Mouse (Mus musculus): Measurements from ENCODE around the gene Gucd1.
"Not testable (repeated sequence)": the region's sequence is repeated elsewhere in the genome, so short reads cannot be mapped to it uniquely, and the experiment has no call there.

Gene Gucd1

DNA sequence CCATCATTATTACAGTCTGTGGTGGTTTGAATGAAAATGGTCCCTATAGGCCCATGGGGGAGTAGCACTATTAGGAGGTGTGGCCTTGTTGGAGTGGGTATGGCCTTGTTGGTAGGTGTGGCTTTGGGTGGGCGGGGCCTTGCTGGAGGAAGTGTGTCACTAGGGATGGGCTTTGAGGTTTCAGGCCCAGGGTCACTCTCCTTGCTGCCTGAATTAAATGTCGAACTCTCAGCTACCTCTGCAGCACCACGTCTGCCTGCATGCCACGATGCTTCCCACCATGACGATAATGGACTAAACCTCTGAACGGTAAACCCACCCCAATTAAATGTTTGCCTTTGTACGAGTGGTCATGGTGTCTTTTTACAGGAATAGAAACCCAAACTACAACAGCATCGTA is 123.0 kb downstream of the Gucd1 start:
- no peak for DNase-seq (ENCODE audit: low spot score in 2 of 2)

DNA sequence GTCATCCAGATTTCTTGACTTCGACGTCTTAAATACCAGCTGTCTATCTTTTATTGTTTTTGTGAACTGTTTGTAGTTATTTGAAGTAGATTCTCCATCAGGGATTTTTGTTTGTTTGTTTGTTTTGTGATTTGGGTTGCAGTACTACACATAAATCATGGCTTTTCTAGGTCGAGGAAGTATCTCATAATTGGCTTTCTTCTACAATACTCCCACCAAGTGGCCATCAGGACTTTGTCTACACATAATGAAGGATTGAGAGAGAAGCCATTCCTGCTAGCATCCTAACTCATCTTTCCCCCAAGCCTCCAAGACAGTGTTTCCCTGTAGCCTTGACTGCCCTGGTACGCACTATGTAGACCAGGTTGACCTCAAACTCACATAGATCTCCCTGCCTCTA is 126.9 kb downstream of the Gucd1 start:
- DNase-seq (ENCODE audit: low spot score in 2 of 2) = no peak

DNA sequence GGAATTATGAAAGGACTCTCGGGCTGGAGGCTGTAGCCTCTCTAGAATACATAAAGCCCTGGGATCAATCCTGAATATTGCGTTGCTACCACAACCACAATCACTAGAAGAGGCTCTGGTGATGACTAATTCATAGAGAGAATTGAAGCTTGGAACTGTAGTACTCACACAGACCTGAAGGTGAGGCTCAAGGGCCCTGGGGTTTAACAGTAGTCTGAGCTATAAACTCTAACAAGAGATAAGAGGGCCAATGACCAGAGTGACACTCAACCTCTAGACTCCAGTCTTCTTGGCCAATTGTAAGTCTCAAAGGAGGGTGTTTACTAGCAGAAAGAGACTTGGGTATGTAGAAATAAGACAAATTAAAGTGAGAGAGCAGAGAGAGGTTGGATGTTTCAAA is 127.6 kb downstream of the Gucd1 start:
- DNase-seq (ENCODE audit: low spot score in 2 of 2) = no peak

DNA sequence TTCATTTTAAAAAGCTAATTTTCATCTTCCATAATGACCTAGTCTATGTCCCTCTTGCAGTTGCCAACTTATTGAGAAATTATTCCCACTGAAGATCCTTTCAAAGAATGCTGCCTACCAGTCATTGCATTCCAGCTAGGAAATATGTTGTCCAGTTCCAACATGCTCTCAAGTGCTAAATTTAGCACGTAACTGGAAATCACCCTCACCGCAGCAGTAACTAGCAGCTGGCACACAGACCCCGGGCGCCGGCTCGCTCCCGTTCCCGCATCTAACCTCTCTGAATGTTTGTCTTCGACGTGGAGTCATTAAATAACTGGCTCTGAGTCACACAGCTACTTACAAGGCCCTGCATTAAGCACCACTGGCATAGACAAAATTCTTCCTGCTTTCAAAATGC is 139.1 kb downstream of the Gucd1 start:
- DNase-seq (ENCODE audit: low spot score in 2 of 2) = no peak

DNA sequence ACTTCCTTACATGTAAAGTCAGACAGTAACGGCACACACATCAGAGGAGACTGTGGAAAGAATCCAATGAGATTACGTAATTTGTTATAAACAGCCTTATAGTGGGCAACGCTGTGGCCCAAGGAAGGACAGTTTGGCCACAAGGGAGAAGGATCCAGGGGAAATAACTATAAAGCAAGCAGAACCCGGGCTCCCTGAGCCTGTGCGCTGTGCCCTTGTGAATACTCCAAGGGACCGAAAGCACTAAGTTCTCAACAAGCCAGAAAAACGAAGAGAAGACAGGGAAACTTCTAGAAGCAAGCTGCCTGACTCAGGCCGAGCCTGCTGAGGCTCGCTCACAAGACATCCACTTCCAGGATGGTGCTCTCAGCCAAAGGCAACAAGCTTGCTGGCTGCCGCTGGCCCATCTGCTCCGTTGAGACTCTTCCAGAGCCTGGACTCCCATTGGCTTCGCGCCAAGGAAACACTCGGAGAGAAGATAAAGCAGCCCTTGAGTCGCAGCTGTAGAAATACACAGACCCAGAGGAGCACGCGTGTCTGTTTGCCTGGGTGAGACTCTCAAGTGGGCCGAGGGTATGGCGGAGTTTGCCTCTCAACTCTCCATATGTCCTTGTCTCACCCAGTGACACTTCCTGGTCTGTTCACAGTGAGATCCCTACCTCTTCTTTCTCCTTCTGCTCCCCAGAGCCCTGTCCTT is 144.0 kb downstream of the Gucd1 start:
- peak in 1 of 2 experiments; percentile 3 for DNase-seq (ENCODE audit: low spot score in 2 of 2)

DNA sequence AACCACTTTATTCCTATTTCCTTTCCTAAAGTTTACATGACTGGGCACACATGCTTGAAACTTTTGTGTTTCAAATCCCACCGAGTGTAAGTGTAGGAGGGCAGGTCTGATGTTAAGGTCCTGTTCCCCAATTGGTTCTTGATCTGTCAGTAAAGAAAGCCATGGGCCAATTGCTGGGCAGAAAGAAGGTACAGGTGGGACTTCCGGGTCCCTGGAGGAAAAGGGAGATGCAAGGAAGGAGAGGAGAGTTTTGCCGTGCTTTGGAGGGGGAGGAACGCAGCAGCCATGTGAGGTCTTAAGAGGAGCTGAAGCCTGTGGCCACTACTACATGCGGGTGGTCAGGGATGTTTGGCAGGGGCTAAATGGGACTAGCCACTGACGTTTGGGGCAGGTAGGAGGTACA is 152.5 kb downstream of the Gucd1 start:
- no peak for DNase-seq (ENCODE audit: low spot score in 2 of 2)

DNA sequence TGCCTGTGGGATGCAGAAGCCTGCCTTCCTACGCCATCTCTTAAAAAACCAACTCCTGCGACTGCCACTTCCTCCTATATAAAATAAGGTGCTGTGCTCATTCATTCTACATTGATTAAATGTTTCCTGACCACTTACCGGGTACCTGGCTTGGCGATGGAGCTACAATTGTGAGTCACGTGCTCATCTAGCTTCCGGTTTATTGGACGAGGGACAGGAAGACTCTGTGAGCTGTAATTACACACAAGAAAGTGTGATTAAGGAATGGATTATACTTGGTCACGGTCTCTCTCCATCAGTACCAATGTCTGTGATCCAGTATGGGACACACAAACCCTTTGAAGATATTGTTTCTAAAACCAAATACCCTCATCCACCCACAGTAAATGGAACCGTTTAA is 153.0 kb downstream of the Gucd1 start:
- DNase-seq (ENCODE audit: low spot score in 2 of 2) = no peak

DNA sequence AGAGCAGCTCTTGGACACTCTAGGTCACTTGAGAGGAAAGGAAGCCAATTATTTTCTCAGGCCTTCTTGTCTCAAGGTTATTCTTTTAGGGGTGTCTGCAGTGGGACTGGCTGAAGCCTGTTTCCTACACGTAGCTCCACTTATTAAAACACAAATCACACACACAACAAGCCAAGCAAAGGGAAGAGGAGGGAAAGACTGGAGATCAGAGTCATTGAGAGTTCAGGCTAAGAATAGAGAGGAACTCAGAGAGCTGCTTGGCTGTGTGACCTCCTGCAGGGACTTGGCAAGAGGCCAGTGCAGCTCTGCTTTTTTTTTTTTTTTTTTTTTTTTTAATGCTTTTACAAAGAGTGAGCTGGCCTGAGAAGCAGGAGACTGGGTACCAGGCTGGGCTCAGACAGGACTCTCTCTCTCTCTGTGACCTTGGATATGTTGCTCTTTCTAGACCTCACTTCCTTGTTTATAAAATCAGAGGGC is 153.5 kb downstream of the Gucd1 start:
- DNase-seq (ENCODE audit: low spot score in 2 of 2) = not testable (repeated sequence)

DNA sequence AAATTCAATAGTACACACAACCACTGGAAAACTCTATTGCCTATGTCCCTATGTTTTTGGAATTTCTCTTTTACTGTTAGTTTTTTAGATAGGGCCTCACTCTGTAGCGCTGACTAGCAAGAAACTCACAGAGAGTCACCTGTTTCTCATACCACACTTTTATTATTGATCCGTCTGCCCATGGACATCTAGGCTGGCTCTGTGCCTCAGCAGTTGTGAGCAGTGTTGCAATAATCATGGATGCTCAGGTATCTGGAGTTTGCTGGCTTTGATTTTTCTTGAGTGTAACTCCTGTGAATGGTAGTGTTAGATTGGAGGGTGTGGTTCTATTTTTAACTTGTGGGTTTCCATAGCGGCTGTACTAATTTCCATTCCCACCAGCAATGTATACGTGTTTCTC is 162.4 kb downstream of the Gucd1 start:
- DNase-seq (ENCODE audit: low spot score in 2 of 2) = no peak

DNA sequence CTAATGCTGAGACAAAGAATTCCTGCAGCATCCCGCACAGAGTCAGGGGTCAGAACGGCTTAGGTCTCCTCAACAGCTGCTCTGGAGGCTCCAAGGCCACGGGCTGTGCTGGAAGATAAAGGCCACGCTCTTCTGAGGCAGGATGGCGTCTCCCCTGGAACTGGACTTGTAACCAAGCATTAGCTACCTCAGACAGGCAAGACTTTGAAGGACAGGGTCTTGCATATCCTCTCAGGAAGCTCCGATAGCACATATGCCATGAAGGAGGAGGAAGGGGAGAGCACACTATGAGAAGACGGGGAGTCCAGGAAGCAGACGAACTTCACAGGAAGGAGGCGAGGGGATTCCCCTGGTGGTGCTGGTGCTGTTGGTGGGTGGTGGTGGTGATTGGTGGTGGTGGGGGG is 163.9 kb downstream of the Gucd1 start:
- DNase-seq (ENCODE audit: low spot score in 2 of 2) = not testable (repeated sequence)

DNA sequence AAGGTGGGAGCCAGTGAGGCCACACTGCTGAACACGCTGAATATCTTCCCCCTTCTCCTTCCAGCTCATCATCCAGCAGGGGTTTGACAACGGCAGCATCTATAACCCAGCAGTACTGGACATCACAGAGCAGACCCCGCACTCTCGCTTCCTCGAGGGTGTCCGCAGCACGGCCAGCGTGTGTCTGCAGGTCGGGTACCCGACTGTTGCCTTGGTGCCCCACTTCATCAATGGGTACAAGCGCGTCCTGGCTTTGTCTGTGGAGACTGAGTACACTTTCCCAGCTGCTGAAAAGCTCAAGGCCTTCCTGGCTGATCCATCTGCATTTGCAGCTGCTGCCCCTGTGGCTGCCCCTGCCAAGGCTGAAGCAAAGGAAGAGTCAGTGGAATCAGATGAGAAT is 165.2 kb downstream of the Gucd1 start:
- no peak for DNase-seq (ENCODE audit: low spot score in 2 of 2)

DNA sequence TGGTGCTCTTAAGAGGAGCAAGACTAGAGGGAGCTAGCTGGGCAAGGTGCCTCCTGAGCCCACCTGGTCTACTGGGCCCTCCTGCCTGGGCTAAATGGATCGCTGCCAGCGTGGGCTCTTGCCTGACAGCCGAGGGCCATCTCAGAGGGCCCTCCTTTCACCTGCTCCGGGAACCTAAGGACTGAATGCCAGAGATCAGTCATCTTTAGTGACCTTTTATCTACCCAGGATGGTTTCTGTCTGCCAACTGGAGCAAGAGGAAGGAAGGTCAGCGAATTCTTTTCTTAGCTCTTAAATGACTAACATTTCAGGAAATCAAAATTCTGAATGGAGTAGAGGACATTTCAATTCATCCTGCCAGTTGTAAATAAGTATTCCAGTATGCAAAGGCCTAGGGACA is 167.2 kb downstream of the Gucd1 start:
- DNase-seq (ENCODE audit: low spot score in 2 of 2) = no peak

DNA sequence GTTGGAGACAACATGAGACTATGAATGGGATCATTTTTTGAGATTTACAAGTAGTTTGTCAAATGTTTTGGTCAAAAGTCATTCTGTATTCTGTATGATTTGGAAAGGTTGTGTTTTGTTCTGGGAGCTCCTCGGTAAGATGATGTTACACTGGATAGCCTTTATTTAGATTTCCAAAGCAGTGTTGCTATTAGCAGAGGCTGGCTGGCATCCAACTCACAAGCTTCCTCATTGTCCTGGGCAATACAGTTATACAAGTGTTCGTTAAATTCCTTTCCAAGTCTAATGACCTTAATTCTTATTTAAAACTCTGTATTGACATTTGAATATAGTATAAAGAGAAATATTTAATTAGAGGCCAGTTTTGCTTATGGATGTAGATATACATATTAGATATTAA is 172.5 kb downstream of the Gucd1 start:
- no peak for DNase-seq (ENCODE audit: low spot score in 2 of 2)

DNA sequence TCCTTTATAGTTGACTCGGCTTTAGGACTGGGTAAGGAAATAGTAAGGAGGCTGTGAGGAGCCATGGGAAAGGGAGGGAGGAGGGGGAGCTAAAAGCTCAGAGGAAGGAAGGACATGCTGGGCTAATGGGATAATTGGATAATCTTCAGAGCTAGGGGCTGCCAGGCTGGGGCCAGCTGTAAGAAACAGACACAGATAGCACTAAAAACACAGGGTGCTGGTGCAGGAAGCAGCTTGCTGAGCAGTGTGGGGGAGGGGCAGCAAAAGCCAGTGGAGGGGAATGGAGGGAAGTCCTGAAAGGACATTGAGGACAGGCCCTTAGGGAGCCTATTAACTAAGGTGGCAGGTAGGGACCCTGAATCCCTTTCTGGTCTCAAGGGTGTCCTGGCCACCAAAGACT is 173.2 kb downstream of the Gucd1 start:
- DNase-seq (ENCODE audit: low spot score in 2 of 2) = not testable (repeated sequence)

DNA sequence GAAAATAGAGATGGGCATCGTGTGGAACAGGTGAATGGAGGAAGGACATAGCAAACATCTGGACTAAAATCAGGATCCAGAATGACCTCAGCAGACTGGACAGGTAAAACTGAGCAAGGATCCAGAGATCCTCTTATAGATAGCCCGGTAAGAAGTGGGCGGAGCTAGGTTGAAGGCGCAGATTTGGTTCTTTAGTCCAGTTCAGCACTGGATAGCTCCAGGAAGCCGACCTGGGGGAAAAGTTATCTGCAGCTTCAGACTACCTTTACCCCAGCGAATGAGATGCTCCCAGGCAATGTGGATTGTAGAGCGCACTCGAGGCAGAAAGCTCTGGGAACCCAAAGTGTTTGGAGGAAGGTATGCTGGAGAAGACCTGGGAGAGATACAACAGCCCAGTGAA is 175.8 kb downstream of the Gucd1 start:
- no peak for DNase-seq (ENCODE audit: low spot score in 2 of 2)

DNA sequence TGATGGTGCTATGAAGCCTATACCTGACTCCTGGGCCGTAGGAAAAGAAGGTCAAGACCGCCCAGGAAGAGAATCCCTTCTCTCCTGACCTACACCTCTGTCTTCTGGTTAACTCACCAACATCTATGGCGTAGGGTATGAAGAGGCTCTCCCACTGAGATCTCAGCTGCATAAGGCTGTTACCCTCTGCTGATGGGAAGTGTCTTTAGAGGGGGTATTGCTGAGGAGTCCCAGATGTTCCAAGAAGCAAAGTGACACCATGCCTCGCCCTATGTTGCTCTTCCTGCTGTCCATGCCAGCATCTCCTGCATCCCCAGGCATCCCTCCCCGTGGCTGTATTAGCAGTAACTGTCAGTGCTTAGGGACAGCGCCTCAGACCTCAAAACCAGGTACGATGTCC is 178.4 kb downstream of the Gucd1 start:
- no peak for DNase-seq (ENCODE audit: low spot score in 2 of 2)

DNA sequence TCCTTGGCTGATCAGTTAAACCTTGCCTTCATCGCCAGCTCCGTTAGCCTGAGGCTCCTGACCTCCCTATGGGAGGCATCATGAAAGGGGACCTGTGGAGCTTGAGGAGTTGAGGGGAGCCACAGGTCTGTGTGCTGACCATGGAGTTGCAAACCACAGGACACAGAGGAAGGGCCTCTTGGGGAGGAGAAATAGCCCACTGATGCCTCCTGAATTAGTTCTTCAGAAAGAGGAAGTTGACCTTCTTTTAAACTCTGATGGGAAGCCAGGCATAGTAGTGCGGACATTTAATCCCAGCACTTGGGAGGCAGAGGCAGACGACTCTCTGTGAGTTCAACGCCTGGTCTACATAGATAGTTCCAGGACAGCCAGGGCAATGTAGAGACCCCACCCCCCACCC is 178.9 kb downstream of the Gucd1 start:
- DNase-seq (ENCODE audit: low spot score in 2 of 2) = no peak

DNA sequence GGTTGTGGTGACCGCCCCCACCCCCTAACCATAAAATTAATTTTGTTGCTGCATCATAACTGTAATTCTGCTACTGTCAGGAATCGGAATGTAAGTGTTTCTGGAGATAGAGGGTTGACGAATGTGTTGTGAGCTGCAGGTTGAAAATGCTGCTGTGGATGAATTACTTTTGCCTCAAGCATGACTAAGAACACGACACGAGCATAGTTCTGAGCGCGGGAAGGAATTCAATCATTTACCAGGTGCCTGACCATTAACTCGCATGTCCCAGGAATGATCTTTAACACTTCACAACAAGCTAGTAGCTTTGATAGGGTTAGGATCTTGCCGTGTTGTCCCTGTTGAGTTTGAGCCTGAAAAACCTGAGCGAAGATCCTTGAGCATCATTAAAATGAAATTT is 180.5 kb downstream of the Gucd1 start:
- DNase-seq (ENCODE audit: low spot score in 2 of 2) = no peak

DNA sequence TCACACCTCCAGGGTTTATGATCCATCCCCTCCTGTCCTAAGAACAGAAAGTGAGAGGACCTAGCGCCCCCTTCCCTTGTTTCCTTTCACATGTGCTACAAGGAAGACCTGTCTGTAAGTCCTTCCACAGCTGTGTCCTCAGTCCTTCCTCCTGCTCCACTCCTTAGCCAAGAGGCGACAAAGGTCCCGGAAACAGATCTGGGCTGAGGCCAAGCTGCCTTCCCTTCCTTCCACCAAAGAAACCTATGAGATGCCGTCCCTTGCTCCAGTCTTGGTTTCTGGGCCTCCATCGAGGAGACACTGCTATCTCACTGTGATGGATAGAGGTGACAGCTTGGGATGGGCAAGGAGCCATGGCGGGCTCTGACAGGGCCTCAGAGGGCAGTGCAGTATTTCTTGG is 182.7 kb downstream of the Gucd1 start:
- DNase-seq (ENCODE audit: low spot score in 2 of 2) = no peak

DNA sequence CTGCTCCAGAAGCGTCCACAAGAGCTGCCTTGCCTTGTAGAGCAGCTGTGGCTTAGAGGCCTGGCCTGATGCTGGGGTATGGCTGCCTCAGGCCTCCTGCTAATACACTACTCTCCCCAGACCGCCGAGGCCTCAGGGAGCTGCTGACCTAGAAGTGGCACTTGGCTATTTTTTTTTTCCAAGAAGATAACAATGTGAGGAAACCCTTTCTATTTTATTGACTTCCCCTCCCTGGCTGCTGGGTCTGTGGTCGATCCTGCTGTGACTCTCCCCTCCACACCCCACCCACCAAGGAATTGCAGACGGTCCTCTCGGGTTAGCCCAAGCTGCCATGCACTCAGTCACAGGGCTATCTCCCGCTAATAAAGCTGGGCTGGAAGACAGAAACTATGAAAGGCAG is 183.6 kb downstream of the Gucd1 start:
- DNase-seq (ENCODE audit: low spot score in 2 of 2) = no peak

DNA sequence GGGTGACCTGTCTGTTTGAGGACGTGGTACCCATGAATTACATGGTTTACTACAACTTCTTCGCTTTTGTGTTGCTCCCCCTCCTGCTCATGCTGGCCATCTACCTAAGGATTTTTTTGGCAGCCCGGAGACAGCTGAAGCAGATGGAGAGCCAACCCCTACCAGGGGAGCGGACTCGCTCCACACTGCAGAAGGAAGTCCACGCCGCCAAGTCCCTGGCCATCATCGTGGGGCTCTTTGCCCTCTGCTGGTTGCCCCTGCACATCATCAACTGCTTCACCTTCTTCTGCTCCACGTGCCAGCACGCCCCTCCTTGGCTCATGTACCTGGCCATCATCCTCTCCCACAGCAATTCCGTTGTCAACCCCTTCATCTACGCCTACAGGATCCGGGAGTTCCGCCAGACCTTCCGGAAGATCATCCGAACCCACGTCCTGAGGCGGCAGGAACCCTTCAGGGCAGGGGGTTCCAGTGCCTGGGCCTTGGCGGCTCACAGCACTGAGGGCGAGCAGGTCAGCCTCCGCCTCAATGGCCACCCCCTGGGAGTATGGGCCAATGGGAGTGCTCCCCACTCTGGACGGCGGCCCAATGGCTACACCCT is 184.5 kb downstream of the Gucd1 start:
- DNase-seq (ENCODE audit: low spot score in 2 of 2) = no peak

DNA sequence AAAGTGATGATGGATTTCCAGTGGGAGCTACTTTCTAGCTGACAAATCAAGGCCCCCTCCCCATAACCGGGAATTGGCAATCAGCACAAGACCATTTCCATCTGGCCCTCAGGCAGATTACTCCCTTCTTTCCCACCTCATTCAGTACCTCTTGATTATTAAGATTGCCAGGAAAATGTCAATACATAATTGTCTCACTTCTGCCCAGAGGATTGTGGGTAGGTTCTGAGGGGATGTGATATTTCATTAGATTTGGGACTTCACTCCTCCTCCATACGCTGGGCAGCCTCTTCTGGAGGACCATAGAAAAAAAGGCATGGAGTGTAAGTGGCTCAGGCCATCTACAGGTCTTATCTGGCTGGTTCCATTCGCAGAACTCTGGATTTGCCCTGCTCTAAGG is 185.5 kb downstream of the Gucd1 start:
- DNase-seq (ENCODE audit: low spot score in 2 of 2) = no peak

DNA sequence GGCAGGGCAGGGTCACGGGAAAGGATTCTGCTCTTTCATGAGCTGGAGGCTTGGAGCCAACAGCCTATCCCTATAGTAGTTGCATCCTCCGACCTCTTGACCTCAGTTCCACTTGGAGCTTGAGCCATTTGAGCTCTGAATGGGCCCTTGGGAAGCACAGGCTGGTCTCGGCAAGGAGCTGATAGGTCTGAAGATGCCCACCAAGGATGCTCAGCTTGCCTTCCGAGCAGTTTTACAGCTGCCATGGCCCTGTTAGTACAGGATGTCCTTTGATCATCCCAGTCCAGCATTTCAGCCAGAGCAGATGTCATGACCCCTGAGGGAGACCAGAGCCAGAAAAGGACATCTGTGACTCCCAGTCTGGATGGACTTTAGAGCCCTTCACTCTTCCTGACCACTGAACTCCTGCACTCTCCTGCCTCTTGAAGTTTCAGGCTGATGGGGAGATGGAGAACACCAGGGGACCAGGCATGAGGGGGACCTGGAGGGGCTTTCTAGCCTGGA is 189.5 kb downstream of the Gucd1 start:
- no peak for DNase-seq (ENCODE audit: low spot score in 2 of 2)

DNA sequence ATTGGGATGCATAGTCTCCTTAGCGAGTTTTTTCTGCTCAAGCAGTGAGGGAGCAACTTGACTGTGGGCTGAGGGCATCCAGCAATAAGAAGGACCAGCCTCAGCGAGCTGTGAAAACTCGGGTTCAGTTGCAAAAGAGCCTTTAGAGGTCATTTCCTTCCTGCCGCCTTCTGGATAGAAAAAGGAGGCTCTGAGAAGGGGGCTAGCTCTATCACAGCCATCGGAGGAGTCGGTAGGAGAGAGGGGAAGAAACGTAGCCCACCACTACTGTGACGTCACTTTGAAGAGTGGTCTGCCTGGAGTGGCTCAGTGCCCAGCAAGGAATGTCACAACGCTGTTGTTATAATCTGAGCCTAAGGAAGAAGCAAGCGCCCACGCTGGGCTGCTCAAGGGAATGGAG is 190.7 kb downstream of the Gucd1 start:
- no peak for DNase-seq (ENCODE audit: low spot score in 2 of 2)
